Mouse (Mus musculus): ENCODE results near the gene Casp9. TPM values are rescaled to one million over a fixed set of nuclear protein-coding genes. Genes with fewer than 3 reads are reported as not detected.
A peak's percentile ranks its signal among the peaks of the same experiment; 100 is the strongest.

The Casp9 gene
- total and polyA plus RNA-seq, 2 experiments from 2014 or later, result 17.6 to 26.9 TPM

DNA sequence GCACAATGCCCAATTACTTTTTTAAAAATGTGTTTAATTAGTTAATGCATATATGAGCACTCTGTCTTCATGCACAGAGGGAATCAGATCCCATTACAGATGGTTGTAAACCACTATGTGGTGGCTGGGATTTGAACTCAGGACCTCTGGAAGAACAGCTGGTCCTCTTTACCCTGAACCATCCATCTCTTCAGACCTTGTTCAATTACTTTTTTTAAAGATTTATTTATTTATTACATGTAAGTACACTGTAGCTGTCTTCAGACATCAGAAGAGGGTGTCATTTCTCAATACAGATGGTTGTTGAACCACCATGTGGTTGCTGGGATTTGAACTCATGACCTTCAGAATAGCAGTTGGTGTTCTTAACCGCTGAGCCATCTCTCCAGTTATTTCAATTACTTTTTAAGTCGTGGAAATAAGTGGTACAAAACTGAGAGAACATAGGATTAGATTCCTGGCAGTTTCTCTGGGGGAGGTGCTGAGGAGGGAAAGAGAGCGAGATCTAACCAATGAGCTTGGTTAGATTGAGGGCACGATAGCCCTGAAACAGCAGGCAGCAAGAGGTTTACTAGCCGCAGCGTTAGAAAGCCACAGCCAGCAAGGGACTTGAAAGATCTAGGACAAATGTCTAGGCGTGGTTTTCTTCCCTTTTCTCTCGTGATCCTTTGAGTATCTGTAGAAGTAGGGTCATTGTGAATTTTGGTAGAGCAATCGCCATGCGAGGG lies 694 bp upstream of the Casp9 start:
- peak overlapping the region; percentile 68 for H3K4me3 ChIP-seq (ENCODE audit: low read depth, low read length)
- no peaks in the 10 kb centered on the region for H3K9me3 ChIP-seq (ENCODE audit: low read length)
- H3K4me1 ChIP-seq (ENCODE audit: insufficient read depth, low read length), result peaks cover 7% of the 10 kb centered on the region; the same call in 1 of the 2 replicates
- 9% methylated on average over 10 of the region's 10 CpGs for WGBS
- H3K27me3 ChIP-seq (ENCODE audit: insufficient read depth, low read length), result no peaks in the 10 kb centered on the region
- peak overlapping the region; percentile 83 for H3K9ac ChIP-seq (replicated peaks; ENCODE audit: low read length, poor library complexity, severe bottlenecking)
- peak overlapping the region; percentile 52 for H3K4me2 ChIP-seq (ENCODE audit: low read depth, low read length, poor library complexity, severe bottlenecking)
- DNase-seq (ENCODE audit: low spot score), result no peak
- TF ChIP-seq CTCF (IDR thresholded peaks at IDR 0.05), result no peak
- ATAC-seq (ENCODE audit: low FRiP score), result no peak
- H3K27ac ChIP-seq (ENCODE audit: low read depth, low read length), result peak overlapping the region; percentile 92
- peaks cover 12% of the 10 kb centered on the region for H3K36me3 ChIP-seq (ENCODE audit: insufficient read depth, low read length)

DNA sequence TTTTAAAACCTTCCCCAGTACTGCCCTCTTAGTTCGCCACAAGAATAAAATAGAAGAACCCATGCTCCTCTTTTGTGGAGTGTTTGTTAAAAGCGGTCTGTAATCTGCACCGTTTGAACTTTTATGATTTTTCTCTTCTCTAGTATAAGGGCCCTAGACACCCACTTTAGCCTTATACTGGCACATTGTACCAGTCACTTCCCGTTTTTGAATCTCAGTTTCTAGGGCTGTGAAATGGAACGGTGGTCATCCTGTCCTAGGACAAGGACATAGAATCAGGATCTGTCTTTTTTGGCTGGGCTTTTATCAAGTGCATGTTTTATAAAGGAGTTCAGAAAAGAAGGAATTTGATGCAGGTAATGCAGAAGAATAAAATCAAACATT lies 732 bp downstream of the Casp9 start:
- Histone ChIP-seq H3K36me3 (ENCODE audit: insufficient read depth, low read length) (peaks cover 12% of the 10 kb centered on the region), H3K27me3 (ENCODE audit: insufficient read depth, low read length) (no peaks in the 10 kb centered on the region), H3K27ac (ENCODE audit: low read depth, low read length) (peak overlapping the region; percentile 92), H3K4me1 (ENCODE audit: insufficient read depth, low read length) (peaks cover 7% of the 10 kb centered on the region; the same call in 1 of the 2 replicates), H3K9ac (replicated peaks; ENCODE audit: low read length, poor library complexity, severe bottlenecking) (peak overlapping the region; percentile 83), H3K4me2 (ENCODE audit: low read depth, low read length, poor library complexity, severe bottlenecking) (peak overlapping the region; percentile 52), H3K4me3 (ENCODE audit: low read depth, low read length) (peak overlapping the region; percentile 68), H3K9me3 (ENCODE audit: low read length) (no peaks in the 10 kb centered on the region)
- DNase-seq (ENCODE audit: low spot score) (no peak), ATAC-seq (ENCODE audit: low FRiP score) (no peak)
- TF ChIP-seq CTCF (IDR thresholded peaks at IDR 0.05), result no peak; the same call in 1 of the 2 replicates
- 10% methylated on average over 5 of the region's 5 CpGs for WGBS

DNA sequence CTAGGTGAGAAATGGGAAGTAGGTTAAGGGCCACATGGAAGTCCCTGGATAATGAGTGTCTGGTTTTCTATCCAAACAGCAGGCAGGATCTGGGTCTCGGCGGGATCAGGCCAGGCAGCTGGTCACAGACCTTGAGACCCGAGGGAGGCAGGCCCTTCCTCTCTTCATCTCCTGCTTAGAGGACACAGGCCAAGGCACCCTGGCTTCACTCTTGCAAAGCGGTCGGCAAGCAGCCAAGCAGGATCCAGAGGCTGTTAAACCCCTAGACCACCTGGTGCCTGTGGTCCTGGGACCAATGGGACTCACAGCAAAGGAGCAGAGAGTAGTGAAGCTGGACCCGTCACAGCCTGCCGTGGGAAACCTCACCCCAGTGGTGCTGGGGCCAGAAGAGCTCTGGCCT lies 2.9 kb downstream of the Casp9 start:
- H3K9me3 ChIP-seq (ENCODE audit: low read length), result no peaks in the 10 kb centered on the region
- no peak overlapping the region for H3K4me3 ChIP-seq (ENCODE audit: low read depth, low read length)
- no peaks in the 10 kb centered on the region for H3K27me3 ChIP-seq (ENCODE audit: insufficient read depth, low read length)
- ATAC-seq (ENCODE audit: low FRiP score) (no peak), DNase-seq (ENCODE audit: low spot score) (no peak)
- H3K27ac ChIP-seq (ENCODE audit: low read depth, low read length), result no peak overlapping the region
- H3K4me2 ChIP-seq (ENCODE audit: low read depth, low read length, poor library complexity, severe bottlenecking), result no peak overlapping the region
- no peak for TF ChIP-seq CTCF (IDR thresholded peaks at IDR 0.05)
- 86% methylated on average over 7 of the region's 7 CpGs for WGBS
- H3K9ac ChIP-seq (replicated peaks; ENCODE audit: low read length, poor library complexity, severe bottlenecking), result no peak overlapping the region
- peaks cover 12% of the 10 kb centered on the region for H3K36me3 ChIP-seq (ENCODE audit: insufficient read depth, low read length)
- H3K4me1 ChIP-seq (ENCODE audit: insufficient read depth, low read length), result peaks cover 7% of the 10 kb centered on the region; the same call in 1 of the 2 replicates

DNA sequence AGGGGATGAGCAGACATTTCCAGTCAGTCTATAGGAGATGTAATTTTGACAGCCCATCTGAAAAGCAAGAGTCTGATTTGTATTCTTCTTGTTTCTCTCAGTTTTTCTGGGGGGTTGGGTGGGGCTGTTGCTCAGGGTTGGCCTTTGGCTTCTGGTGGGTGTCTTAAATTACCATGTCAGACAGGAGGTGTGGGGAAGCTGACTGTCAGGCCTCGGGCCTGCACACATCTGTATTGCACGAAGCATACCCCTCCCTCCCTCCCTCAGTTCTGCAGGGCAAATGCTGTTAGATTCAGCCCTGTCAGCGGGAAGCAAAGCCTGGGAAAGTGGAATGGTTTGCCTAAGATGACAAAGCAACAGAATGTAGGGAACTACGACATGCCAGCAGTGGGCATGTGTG lies 3.5 kb downstream of the Casp9 start:
- no peak overlapping the region for H3K27ac ChIP-seq (ENCODE audit: low read depth, low read length)
- H3K36me3 ChIP-seq (ENCODE audit: insufficient read depth, low read length), result peaks cover 12% of the 10 kb centered on the region
- ATAC-seq (ENCODE audit: low FRiP score) (no peak), DNase-seq (ENCODE audit: low spot score) (no peak)
- H3K9me3 ChIP-seq (ENCODE audit: low read length), result no peaks in the 10 kb centered on the region
- H3K4me2 ChIP-seq (ENCODE audit: low read depth, low read length, poor library complexity, severe bottlenecking), result no peak overlapping the region
- H3K9ac ChIP-seq (replicated peaks; ENCODE audit: low read length, poor library complexity, severe bottlenecking), result no peak overlapping the region
- no peaks in the 10 kb centered on the region for H3K27me3 ChIP-seq (ENCODE audit: insufficient read depth, low read length)
- no peak overlapping the region for H3K4me3 ChIP-seq (ENCODE audit: low read depth, low read length)
- no peak for TF ChIP-seq CTCF (IDR thresholded peaks at IDR 0.05)
- peaks cover 7% of the 10 kb centered on the region; the same call in 1 of the 2 replicates for H3K4me1 ChIP-seq (ENCODE audit: insufficient read depth, low read length)
- 89% methylated on average over 4 of the region's 4 CpGs for WGBS

DNA sequence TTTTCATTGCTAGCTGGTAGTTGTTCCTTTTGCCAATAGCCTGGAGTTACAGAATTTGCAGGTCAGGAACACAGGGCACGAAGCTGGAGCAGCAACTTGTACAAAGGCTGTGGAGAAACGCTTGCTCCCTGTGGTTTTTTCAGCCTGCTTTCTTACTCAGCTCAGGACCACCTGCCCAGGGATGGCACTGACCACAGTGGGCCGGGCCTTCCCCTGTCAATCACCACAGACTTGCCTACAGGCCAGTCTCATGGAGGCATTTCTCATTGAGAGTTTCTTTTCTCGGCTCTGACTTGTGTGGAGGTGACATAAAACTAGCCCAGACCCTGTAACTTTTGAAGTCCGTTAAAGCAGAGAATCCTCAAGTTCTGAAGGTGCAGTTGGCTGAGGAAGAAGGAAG lies 4.1 kb downstream of the Casp9 start:
- TF ChIP-seq CTCF (IDR thresholded peaks at IDR 0.05), result no peak
- Histone ChIP-seq H3K4me3 (ENCODE audit: low read depth, low read length) (no peak overlapping the region), H3K4me1 (ENCODE audit: insufficient read depth, low read length) (peaks cover 7% of the 10 kb centered on the region; the same call in 1 of the 2 replicates), H3K27ac (ENCODE audit: low read depth, low read length) (no peak overlapping the region), H3K9ac (replicated peaks; ENCODE audit: low read length, poor library complexity, severe bottlenecking) (no peak overlapping the region), H3K27me3 (ENCODE audit: insufficient read depth, low read length) (no peaks in the 10 kb centered on the region), H3K4me2 (ENCODE audit: low read depth, low read length, poor library complexity, severe bottlenecking) (no peak overlapping the region), H3K36me3 (ENCODE audit: insufficient read depth, low read length) (peaks cover 12% of the 10 kb centered on the region), H3K9me3 (ENCODE audit: low read length) (no peaks in the 10 kb centered on the region)
- no peak for DNase-seq (ENCODE audit: low spot score)
- 91% methylated on average over 5 of the region's 5 CpGs for WGBS
- no peak for ATAC-seq (ENCODE audit: low FRiP score)

DNA sequence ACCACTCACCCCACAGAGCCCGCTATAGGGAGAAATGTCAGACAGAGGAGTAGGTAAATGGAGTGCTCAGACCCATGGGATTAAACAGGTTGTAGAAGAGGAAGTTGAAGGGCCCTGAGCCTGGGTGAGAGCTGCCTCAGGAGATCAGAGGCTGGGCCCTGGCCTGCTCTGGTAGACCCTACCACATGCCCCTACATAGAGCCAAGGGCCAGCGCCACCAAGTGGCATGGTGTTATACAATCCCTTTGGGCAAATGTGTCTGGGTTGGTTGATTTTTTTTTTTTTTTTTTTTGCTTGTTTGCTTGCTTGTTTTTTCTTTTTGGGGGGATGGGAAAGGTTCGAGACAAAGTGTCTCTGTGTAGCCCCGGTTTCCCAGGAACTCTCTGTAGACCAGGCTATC lies 10.7 kb downstream of the Casp9 start:
- ATAC-seq (ENCODE audit: low FRiP score) (no peak), DNase-seq (ENCODE audit: low spot score) (no peak)
- H3K9ac ChIP-seq (replicated peaks; ENCODE audit: low read length, poor library complexity, severe bottlenecking), result no peak overlapping the region
- WGBS, result 84% methylated on average over 4 of the region's 4 CpGs
- H3K4me2 ChIP-seq (ENCODE audit: low read depth, low read length, poor library complexity, severe bottlenecking), result no peak overlapping the region
- no peaks in the 10 kb centered on the region for H3K9me3 ChIP-seq (ENCODE audit: low read length)
- H3K36me3 ChIP-seq (ENCODE audit: insufficient read depth, low read length), result peaks cover 52% of the 10 kb centered on the region
- H3K27me3 ChIP-seq (ENCODE audit: insufficient read depth, low read length), result no peaks in the 10 kb centered on the region
- no peak overlapping the region for H3K27ac ChIP-seq (ENCODE audit: low read depth, low read length)
- TF ChIP-seq CTCF (IDR thresholded peaks at IDR 0.05), result 0 out of 2 replicates have a peak, but pooled peaks have one; percentile 3
- H3K4me1 ChIP-seq (ENCODE audit: insufficient read depth, low read length), result no peaks in the 10 kb centered on the region
- H3K4me3 ChIP-seq (ENCODE audit: low read depth, low read length), result no peak overlapping the region
